Mouse (Mus musculus): ENCODE measurements at regions not wholly inside any gene's neighbourhood (a gene's known extent, or its start where the extent isn't known, plus 50 kb on each side); places are given as distances from the start of the nearest gene placed in this dataset.

GRCm38 (mm10) chr3:56698248-56698647 is 514.7 kb upstream of the Nbea start:
- intact Hi-C loops (cut with DNase I; ENCODE audit: low total_unique reads) = no loop called here
- no peak for DNase-seq

GRCm38 (mm10) chr3:56681031-56681430 is 497.5 kb upstream of the Nbea start:
- intact Hi-C loops (cut with DNase I; ENCODE audit: low total_unique reads) = no loop called here
- no peak for DNase-seq

GRCm38 (mm10) chr3:56668829-56669228 is 485.3 kb upstream of the Nbea start:
- intact Hi-C loops (cut with DNase I; ENCODE audit: low total_unique reads) = no loop called here
- DNase-seq = no peak

GRCm38 (mm10) chr3:56660594-56660993 is 477.1 kb upstream of the Nbea start:
- DNase-seq = no peak

GRCm38 (mm10) chr3:56647313-56647712 is 463.8 kb upstream of the Nbea start:
- intact Hi-C loops (cut with DNase I; ENCODE audit: low total_unique reads) = no loop called here
- DNase-seq = peak; percentile 9

More at GRCm38 (mm10) chr3:56660594-56660993, 477.1 kb upstream of the Nbea start:
- intact Hi-C loops (cut with DNase I; ENCODE audit: low total_unique reads) = no loop called here

All from gastrocnemius, postnatal 14 days (tissue).